Mouse (Mus musculus) intestine, embryonic 16.5 days (tissue): ENCODE measurements around the gene Fhad1. TPM values are rescaled to one million over a fixed set of nuclear protein-coding genes. Genes with fewer than 3 reads are reported as not detected.
A peak's percentile ranks its signal among the peaks of the same experiment; 100 is the strongest.

Experiments used
- ATAC-seq: fragments of 200-750 bp; cut with Nextera tagmentation; 2 replicates; pipeline ENCODE4 v1.8.0; 2017; ENCODE audit warnings: moderate TSS enrichment, moderate library complexity
- H3K27ac ChIP-seq: fragments of 300-500 bp; sonication (generic); 2 replicates; pipeline ENCODE4 v1.5.1; 2014; ENCODE audit warnings: mild to moderate bottlenecking, low read length
- H3K27me3 ChIP-seq: fragments of 300-500 bp; sonication (generic); replicated peaks from 2 replicates; pipeline ENCODE4 v1.6.1; 2014; ENCODE audit warnings: low read length, control low read depth, mixed read lengths; ENCODE audit not compliant: control insufficient read depth, insufficient read depth
- H3K36me3 ChIP-seq: fragments of 300-500 bp; sonication (generic); 2 replicates; pipeline ENCODE4 v1.6.1; 2014; ENCODE audit warnings: low read length, control low read depth; ENCODE audit not compliant: control insufficient read depth, insufficient read depth
- H3K4me1 ChIP-seq: fragments of 300-500 bp; sonication (generic); 2 replicates; pipeline ENCODE4 v1.6.1; 2014; ENCODE audit warnings: low read length, control low read depth, mixed read lengths; ENCODE audit not compliant: control insufficient read depth, insufficient read depth
- H3K4me2 ChIP-seq: fragments of 300-500 bp; sonication (generic); 2 replicates; pipeline ENCODE4 v1.6.1; 2014; ENCODE audit warnings: low read depth, low read length, control low read depth
- H3K4me3 ChIP-seq: fragments of 300-500 bp; sonication (generic); 2 replicates; pipeline ENCODE4 v1.5.1; 2014; ENCODE audit warnings: mild to moderate bottlenecking, low read length
- H3K9ac ChIP-seq: fragments of 300-500 bp; sonication (generic); 2 replicates; pipeline ENCODE4 v1.6.1; 2014; ENCODE audit warnings: low read depth, low read length
- H3K9me3 ChIP-seq: fragments of 300-500 bp; sonication (generic); 2 replicates; pipeline ENCODE4 v1.6.1; 2016; ENCODE audit warnings: low read length, control low read depth; ENCODE audit not compliant: control insufficient read depth
- WGBS: fragments of 180-500 bp; shearing (Covaris S2); extraction: QIAGEN DNeasy Blood & Tissue Kit; methylation state at CpG from one replicate; pipeline ENCODE4 v1.1.7; 2014; 5-methylcytosine and 5-hydroxymethylcytosine counted together
- polyA plus RNA-seq: library from polyadenylated mRNA; unstranded; fragments of >200 nt; fragmentation: Nextera tagmentation; extraction: Ambion mirVana; gene quantifications from 2 replicates; pipeline ENCODE4 v1.2.1, GENCODE M21; 2015

Fhad1 gene
- polyA plus RNA-seq, 1 experiment from 2014 or later, result 2.3 TPM

DNA sequence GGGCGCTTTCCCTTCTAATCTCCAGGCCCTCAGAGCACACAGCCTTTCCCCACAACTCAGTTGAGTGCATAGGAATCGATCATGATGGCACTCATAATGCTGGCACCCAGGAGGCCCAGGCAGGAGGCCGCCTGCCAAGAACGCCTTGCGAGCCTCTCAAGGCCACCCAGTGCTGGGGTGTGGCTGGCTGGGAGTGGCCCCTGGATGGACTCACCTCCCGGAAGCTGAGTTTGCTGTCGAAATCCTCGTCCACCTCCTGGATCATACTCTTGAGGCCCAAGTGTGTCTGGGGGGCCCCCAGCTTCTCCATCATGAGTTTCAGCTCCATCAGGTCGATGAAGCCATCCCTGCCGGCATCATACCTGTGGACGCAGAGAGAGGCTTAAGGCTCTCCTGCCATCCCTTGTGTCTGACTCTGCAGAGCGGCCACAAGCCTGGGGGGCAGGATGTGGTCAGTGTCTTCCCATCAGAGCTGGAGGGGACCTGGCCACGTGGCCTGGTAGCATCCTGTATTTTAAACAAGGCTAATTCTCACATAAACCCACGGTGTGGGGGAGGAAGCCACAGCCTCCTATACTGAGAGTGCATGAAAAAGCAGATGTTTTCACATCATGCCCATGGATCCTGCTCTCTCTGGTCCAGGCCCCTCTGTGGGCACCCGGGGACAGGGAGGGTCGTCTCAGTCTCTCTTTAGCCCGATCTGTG, 153.1 kb downstream of the Fhad1 start:
- 0 out of 2 replicates have a peak, but pooled peaks cover 4% of the 10 kb centered on the region for H3K9me3 ChIP-seq
- H3K4me2 ChIP-seq, result no peak overlapping the region
- H3K36me3 ChIP-seq, result peaks cover 20% of the 10 kb centered on the region
- H3K4me1 ChIP-seq, result peaks cover 47% of the 10 kb centered on the region
- H3K27me3 ChIP-seq, result no peaks in the 10 kb centered on the region
- ATAC-seq, result no peak
- 79% methylated on average over 17 of the region's 17 CpGs for WGBS
- H3K9ac ChIP-seq, result no peak overlapping the region
- peak overlapping the region; percentile 11; the same call in 1 of the 2 replicates for H3K27ac ChIP-seq
- H3K4me3 ChIP-seq, result no peak overlapping the region

DNA sequence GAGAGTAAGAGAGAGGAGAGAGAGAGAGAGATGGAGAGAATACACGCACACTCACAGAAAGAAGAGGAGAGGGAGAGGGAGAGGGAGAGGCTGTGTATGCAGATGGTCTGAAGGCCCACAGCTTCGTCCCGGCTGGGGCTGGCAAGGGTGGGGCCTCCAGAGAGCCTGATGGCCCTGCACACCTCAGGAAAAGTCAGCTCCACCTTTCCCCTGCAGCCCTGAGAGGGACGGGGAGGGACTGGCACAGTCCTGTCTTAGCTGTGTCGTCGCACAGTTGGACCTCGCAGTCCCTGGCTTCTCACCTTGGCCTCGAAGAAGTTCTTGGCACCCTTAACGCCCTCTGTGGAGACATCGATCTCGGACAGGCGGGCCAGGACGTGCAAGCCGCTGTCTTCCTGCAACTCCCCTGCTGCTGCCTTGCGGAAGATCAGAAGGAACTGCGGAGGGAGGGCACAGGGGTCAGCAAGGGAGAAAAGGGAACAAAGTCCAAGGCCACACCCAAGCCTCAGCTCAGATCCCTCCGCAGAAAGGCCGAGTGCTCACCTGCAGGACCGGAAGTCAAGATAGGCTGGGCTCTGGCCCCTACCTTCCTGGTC, 154.5 kb downstream of the Fhad1 start:
- Histone ChIP-seq H3K4me2 (0 out of 2 replicates have a peak overlapping the region, but pooled peaks have one; percentile 2), H3K27ac (peak overlapping the region; percentile 80), H3K4me3 (no peak overlapping the region), H3K4me1 (peaks cover 38% of the 10 kb centered on the region), H3K9me3 (0 out of 2 replicates have a peak, but pooled peaks cover 4% of the 10 kb centered on the region), H3K27me3 (no peaks in the 10 kb centered on the region), H3K36me3 (peaks cover 20% of the 10 kb centered on the region), H3K9ac (no peak overlapping the region)
- peak; percentile 62 for ATAC-seq
- WGBS, result 54% methylated on average over 19 of the region's 19 CpGs

DNA sequence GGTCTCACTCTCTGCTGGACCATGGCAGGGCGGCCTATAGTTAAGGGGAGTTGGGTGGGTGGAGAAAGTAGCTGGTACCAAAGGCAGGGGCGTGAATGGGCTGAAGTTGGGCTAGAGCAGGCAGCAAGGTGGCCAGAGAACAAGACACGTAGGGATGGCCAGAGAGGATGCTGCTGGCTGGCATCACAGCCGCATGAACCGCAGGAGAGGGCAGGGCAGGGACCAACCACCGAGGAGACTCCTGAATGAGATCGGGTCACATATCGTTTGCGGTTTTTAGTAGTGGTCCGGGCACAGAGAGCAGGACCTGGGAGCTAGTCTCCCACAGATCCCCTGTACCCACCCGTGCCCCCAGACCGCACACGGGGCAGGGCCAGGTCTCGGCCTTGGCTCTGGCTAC, 155.5 kb downstream of the Fhad1 start:
- Histone ChIP-seq H3K27ac (no peak overlapping the region), H3K9me3 (0 out of 2 replicates have a peak, but pooled peaks cover 4% of the 10 kb centered on the region), H3K4me2 (no peak overlapping the region), H3K36me3 (peaks cover 20% of the 10 kb centered on the region), H3K4me3 (no peak overlapping the region), H3K9ac (no peak overlapping the region), H3K4me1 (peaks cover 38% of the 10 kb centered on the region), H3K27me3 (no peaks in the 10 kb centered on the region)
- no peak for ATAC-seq
- 96% methylated on average over 14 of the region's 14 CpGs for WGBS

DNA sequence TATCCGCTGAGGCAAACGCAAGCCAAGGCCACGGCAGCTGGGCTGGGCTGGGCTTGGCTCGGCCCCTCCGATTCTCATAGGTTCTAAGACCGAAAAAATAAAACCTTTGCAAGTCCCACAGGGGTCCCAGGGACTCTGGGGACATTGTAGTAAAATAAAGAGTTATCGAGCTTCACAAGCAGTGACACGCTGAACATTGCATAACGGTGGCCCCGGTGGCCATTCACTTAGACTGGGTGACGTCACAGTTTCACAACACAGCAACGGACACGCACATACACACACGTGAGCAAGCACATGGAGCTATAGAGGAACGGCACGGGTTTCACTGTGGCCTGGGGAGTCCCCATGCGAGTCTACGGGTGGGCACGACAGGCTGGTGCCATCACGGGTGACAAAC, 156.4 kb downstream of the Fhad1 start:
- no peaks in the 10 kb centered on the region for H3K27me3 ChIP-seq
- 0 out of 2 replicates have a peak, but pooled peaks cover 4% of the 10 kb centered on the region for H3K9me3 ChIP-seq
- H3K4me2 ChIP-seq, result no peak overlapping the region
- H3K36me3 ChIP-seq, result peaks cover 20% of the 10 kb centered on the region
- peaks cover 31% of the 10 kb centered on the region for H3K4me1 ChIP-seq
- H3K9ac ChIP-seq, result no peak overlapping the region
- ATAC-seq, result no peak
- peak overlapping the region; percentile 45; the same call in 1 of the 2 replicates for H3K27ac ChIP-seq
- 78% methylated on average over 20 of the region's 20 CpGs for WGBS
- no peak overlapping the region for H3K4me3 ChIP-seq

DNA sequence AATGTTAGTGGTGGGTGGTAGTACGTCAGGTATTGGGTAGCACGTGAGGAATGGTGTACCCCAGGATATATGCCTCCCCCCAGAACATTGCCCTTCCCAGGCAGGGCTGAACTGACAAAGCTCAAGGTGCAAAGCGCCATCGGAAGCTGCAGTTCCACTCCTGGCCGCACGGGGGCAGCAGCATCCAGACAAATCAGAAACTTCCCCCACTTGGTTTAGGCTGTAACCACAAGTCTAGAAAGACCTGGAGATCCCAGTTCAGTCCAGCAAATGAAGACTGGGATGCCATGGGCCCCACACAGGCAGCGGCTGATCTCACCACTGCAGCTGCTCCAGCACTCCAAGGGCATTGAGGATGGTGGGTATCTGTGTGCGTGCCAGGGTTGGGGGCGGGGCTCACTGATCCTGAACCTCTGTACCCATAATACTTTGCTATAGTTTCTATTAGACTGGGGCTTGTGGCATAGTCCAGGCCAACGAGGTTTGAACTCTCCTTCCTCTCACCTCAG, 157.4 kb downstream of the Fhad1 start:
- Histone ChIP-seq H3K4me3 (no peak overlapping the region), H3K27ac (no peak overlapping the region), H3K27me3 (no peaks in the 10 kb centered on the region), H3K4me2 (no peak overlapping the region), H3K36me3 (peaks cover 20% of the 10 kb centered on the region), H3K9ac (no peak overlapping the region), H3K4me1 (peaks cover 23% of the 10 kb centered on the region), H3K9me3 (0 out of 2 replicates have a peak, but pooled peaks cover 4% of the 10 kb centered on the region)
- WGBS, result 20% methylated on average over 10 of the region's 10 CpGs
- peak; percentile 49 for ATAC-seq

DNA sequence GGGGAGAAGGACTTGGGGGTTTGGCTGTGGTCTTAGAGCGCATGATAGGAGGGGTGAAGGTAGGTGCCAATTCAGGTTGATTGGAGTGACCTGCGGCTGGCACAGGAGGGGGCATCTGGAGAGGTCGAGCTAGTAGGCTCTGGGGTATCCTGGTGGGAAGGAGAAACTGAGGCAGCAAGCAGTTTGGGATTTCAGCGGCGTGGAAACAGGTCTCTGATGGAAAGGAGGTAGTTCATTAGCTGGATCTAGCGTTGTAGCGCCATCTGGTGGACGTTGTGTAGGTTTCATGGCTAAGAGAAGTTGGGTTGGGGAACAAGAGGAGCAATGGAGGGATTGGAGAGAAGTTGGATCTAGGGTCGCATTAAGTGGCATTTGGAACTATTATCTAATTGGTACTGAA, 161.4 kb downstream of the Fhad1 start:
- no peaks in the 10 kb centered on the region for H3K9me3 ChIP-seq
- H3K36me3 ChIP-seq, result no peaks in the 10 kb centered on the region
- WGBS, result 78% methylated on average over 9 of the region's 9 CpGs
- H3K27ac ChIP-seq, result no peak overlapping the region
- no peak for ATAC-seq
- peaks cover 2% of the 10 kb centered on the region; the same call in 1 of the 2 replicates for H3K4me1 ChIP-seq
- H3K4me3 ChIP-seq, result no peak overlapping the region
- H3K27me3 ChIP-seq, result no peaks in the 10 kb centered on the region
- H3K4me2 ChIP-seq, result no peak overlapping the region
- H3K9ac ChIP-seq, result no peak overlapping the region

DNA sequence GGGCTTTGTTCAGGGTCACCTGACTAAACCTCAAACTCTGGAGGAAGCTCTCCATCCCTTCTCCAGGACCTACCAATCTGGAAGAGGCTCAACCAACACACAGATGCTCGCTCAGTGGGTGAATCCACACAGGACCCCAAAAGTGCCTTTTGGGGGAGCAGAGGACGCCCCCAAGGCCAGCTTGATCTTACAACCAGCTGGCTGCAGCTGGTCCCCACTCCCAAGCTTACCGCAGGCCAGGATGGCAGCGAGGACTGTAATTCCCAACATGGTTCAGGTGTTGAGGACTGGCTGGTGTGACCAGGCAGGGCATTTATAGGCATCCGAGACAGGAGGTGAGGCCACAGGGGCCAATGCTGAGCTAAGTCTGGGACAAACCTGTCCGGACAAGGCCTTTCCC, 168.9 kb downstream of the Fhad1 start, which contains the start of gene Ctrc:
Ctrc (minus strand) TSS at position 361 of the 400 bp plus-strand sequence.
- no peak for ATAC-seq
- no peak within 1 kb of the TSS for H3K27ac ChIP-seq
- H3K36me3 ChIP-seq, result no peaks in the 10 kb centered on the region
- H3K9me3 ChIP-seq, result no peaks in the 10 kb centered on the region
- no peak within 1 kb of the TSS for H3K4me2 ChIP-seq
- H3K4me1 ChIP-seq, result no peaks in the 10 kb centered on the region
- H3K27me3 ChIP-seq, result no peaks in the 10 kb centered on the region
- WGBS, result 78% methylated on average over 6 of the region's 6 CpGs
- no peak within 1 kb of the TSS for H3K9ac ChIP-seq
- H3K4me3 ChIP-seq, result no peak within 1 kb of the TSS

Other genes with a start within 250 kb of the Fhad1 start
- gene Dnajc16, start 224.2 kb downstream of the Fhad1 start, polyA plus RNA-seq, result 4.2 and 4.3 TPM in 2 replicates
- gene Casp9, start 221.5 kb downstream of the Fhad1 start, polyA plus RNA-seq, result 21.3 and 24.1 TPM in 2 replicates
- gene Cela2a, start 188.9 kb downstream of the Fhad1 start, polyA plus RNA-seq, result 455 and 890 TPM in 2 replicates
- gene Ctrc, start 168.7 kb downstream of the Fhad1 start, polyA plus RNA-seq, result 0.29 and 0.87 TPM in 2 replicates
- gene Efhd2, start 140.2 kb downstream of the Fhad1 start, polyA plus RNA-seq, result 140 and 163 TPM in 2 replicates
- 160 and 206 TPM in 2 replicates for gene Tmem51, start 69.2 kb upstream of the Fhad1 start, polyA plus RNA-seq
- 10.7 and 11.3 TPM in 2 replicates for gene Kazn, start 224.3 kb upstream of the Fhad1 start, polyA plus RNA-seq